Mouse (Mus musculus) heart, adult 2 months (tissue): ENCODE measurements around the gene Rai1. TPM values are rescaled to one million over a fixed set of nuclear protein-coding genes. Genes with fewer than 3 reads are reported as not detected.

Experiments
- DNase-seq, 2 experiments: peaks; one replicate each; pipeline ENCODE4 v3.0.0; 2021
- H3K27ac ChIP-seq: fragments of 200-600 bp; 2 replicates; pipeline ENCODE4 v1.8.1; 2022
- H3K27me3 ChIP-seq: fragments of 200-500 bp; 2 replicates; pipeline ENCODE4 v1.6.1; 2012; ENCODE audit warnings: mild to moderate bottlenecking, low read length, inconsistent platforms, mixed read lengths; ENCODE audit not compliant: control insufficient read depth, insufficient read depth
- H3K36me3 ChIP-seq: fragments of 200-500 bp; 2 replicates; pipeline ENCODE4 v1.6.1; 2012; ENCODE audit warnings: low read length, inconsistent platforms; ENCODE audit not compliant: control insufficient read depth, insufficient read depth
- H3K4me1 ChIP-seq: fragments of 200-500 bp; 2 replicates; pipeline ENCODE4 v1.6.1; 2011; ENCODE audit warnings: low read length; ENCODE audit not compliant: control insufficient read depth, insufficient read depth
- H3K4me3 ChIP-seq: fragments of 200-600 bp; 2 replicates; pipeline ENCODE4 v1.8.1; 2022
- H3K79me2 ChIP-seq: fragments of 200-500 bp; replicated peaks from 2 replicates; pipeline ENCODE4 v1.6.1; 2012; ENCODE audit warnings: mild to moderate bottlenecking, inconsistent platforms, low read length, moderate library complexity, mixed read lengths; ENCODE audit not compliant: control insufficient read depth, insufficient read depth
- H3K9ac ChIP-seq: fragments of 200-500 bp; 2 replicates; pipeline ENCODE4 v1.6.1; 2012; ENCODE audit warnings: low read depth, mild to moderate bottlenecking, control low read depth, inconsistent platforms, low read length, mixed read lengths
- CTCF ChIP-seq: fragments of 200-600 bp; IDR thresholded peaks from 2 replicates; pipeline ENCODE4 v1.8.1; 2022; ENCODE audit warnings: antibody characterized with exemption, mild to moderate bottlenecking, moderate library complexity
- EP300 ChIP-seq: fragments of 200-500 bp; IDR thresholded peaks from 2 replicates; pipeline ENCODE4 v1.6.1; 2011; ENCODE audit warnings: low read depth, low read length, control low read depth; ENCODE audit not compliant: insufficient read depth
- POLR2A ChIP-seq: fragments of 200-500 bp; IDR thresholded peaks from 2 replicates; pipeline ENCODE4 v1.6.1; 2011; ENCODE audit warnings: mild to moderate bottlenecking, low read depth, low read length, control low read depth; ENCODE audit not compliant: insufficient read depth
- WGBS: fragments of 180-500 bp; shearing (Covaris S2); methylation state at CpG from one replicate; pipeline ENCODE4 v1.1.7; 2018; 5-methylcytosine and 5-hydroxymethylcytosine counted together
- intact Hi-C: fragments of 180-260 bp; cut with DNase I; formaldehyde crosslinking; loops from one replicate; pipeline ENCODE4 v1.15.1; 2025
- polyA plus RNA-seq: library from polyadenylated mRNA; depleted of rRNA; stranded (reverse); fragments of >200 nt; gene quantifications from 2 replicates; pipeline ENCODE4 v1.2.3, GENCODE M21; 2012
- total RNA-seq, 2 experiments: library from RNA; stranded (reverse); gene quantifications; 2 replicates each; pipeline ENCODE4 v1.2.3; 2021

Gene Rai1
- total and polyA plus RNA-seq, 3 experiments = 20.0 to 26.5 (median 21.8) TPM

DNA sequence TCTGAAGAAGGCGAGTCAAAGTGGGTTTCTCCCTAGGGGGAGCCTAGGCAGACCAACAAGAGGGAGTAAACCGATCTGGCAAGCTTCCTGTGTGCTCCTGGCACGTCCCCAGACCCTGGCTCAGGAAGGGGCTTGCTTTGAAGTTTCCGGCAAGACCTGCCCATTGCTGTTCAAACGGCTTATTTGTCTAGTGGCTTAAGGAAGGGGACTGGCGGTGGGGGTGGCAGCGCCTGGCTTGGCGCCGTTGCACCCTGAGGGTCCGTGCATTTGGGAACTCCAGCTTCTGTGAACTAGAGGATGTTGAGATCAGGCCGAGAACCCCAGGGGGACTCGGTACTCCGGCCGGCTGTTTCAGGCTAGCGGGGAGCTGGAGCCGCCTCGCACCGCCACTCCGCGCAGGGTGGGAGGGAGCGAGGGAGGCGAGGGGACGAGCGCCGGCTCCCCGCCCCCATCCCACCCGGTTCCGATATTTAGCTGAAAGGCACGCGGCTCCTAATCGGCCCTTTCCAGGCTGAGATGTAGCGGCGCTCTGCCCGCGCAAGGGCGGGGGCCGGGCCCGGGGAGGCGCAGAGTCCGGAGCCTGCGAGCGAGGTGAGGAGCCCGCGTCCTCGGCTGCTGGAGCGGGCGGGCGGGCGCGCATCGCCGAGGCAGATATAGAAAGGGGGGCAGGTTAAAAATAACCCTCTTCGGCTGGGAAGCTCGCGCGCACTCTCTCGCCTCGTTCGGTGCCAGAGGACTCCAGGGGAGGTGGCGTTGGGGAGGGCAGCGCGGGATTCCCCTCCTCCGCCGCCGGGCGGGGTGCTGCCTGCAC, 70.8 kb downstream of the Rai1 start:
- intact Hi-C loops = loop anchor here (1.0 to 2.0 kb wide), 2 partner anchors 59 to 71 kb away; no protein-coding TSS in a partner anchor
- Histone ChIP-seq H3K79me2 (0 out of 2 replicates have a peak, but pooled peaks cover 1% of the 10 kb centered on the region), H3K4me1 (peaks cover 23% of the 10 kb centered on the region), H3K4me3 (peak overlapping the region; percentile 88), H3K27me3 (no peaks in the 10 kb centered on the region), H3K27ac (peak overlapping the region; percentile 81), H3K36me3 (no peaks in the 10 kb centered on the region; the same call in 1 of the 2 replicates), H3K9ac (peak overlapping the region; percentile 94)
- peak; percentile 78 to 85 for DNase-seq
- WGBS = 1% methylated on average over 66 of the region's 66 CpGs
- TF ChIP-seq CTCF (no peak), EP300 (no peak), POLR2A (no peak)

DNA sequence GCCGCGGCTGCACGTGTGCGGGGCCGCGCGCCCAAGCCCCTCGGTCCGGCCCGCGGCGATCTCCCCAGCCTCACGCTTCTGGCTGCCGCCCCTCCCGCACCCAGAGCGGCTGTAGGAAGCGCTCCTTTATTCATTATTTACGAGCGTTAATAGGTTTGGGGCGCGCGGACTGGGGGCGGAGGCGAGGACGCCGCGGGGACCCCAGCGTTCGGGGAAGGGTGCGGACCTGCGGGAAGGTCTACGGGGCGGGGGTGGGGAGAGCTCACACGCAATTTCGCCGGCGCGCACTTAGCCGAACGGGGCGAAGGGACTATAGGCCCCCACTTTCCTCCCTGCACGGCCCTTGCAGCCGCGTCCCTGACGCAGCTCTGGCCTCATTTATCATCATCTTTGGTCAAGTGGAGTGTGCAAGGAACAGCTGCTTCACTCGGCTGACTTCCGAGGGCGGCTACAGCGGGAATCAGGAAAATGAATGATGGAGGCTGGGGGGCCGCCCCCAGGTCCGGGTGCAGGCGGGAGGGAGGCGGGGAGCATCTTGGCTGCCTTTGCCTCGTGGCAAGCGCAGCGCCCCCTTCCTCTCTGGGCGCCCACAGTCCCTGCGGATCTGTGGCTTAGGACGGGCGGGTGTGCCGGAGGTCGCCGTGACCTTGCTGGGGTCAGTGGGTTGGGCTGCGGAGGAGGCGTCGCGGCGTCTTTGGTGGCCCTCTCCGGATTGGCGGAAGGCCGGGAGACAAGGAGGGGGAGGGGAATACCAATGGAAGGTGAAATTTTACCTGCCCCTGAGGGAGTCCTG, 71.6 kb downstream of the Rai1 start:
- Histone ChIP-seq H3K79me2 (no peaks in the 10 kb centered on the region), H3K36me3 (no peaks in the 10 kb centered on the region; the same call in 1 of the 2 replicates), H3K4me1 (peaks cover 21% of the 10 kb centered on the region), H3K27me3 (no peaks in the 10 kb centered on the region), H3K4me3 (peak overlapping the region; percentile 88), H3K9ac (peak overlapping the region; percentile 94), H3K27ac (peak overlapping the region; percentile 81)
- peak; percentile 82 to 87 for DNase-seq
- under 1% methylated on average over 71 of the region's 71 CpGs for WGBS
- intact Hi-C loops = no loop called here
- peak; percentile 58 for TF ChIP-seq CTCF
- no peak for TF ChIP-seq EP300
- peak; percentile 9; the same call in 1 of the 2 replicates for TF ChIP-seq POLR2A

DNA sequence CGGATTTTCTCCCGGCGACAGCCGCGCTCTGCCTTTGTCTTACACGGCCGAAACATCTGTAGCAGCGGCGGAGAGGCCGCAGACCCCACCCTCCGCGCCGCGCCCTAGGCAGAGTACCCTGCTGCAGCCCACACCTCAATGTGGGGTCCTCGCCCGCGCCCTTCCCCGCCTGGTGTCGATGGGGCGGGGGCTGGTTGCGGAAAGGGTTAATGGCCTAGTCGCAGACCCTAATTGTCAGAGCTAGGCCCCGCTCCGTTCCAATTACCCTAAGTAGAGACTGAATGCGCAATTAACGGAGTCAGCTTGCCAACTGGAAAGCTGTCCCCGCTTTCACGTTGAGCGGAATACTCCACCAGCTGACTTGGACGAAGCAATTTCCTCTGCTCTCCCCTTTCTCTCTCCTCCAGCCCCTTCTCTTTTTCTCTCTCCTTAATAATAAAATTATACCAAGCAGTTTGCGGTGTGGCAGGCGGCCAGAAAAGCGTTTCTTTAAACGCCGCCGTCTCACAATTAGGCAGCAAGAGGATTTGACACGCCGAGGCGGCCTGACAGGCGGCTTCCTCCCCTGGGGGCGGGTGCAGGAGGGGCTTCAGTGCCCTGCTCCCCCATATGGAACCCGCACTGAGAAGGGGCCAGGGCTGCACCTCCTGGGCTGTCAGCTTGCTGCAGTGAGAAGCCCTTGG, 72.3 kb downstream of the Rai1 start:
- intact Hi-C loops = no loop called here
- Histone ChIP-seq H3K4me1 (peaks cover 21% of the 10 kb centered on the region), H3K4me3 (peak overlapping the region; percentile 88), H3K27me3 (no peaks in the 10 kb centered on the region), H3K9ac (peak overlapping the region; percentile 94), H3K27ac (peak overlapping the region; percentile 81), H3K79me2 (no peaks in the 10 kb centered on the region), H3K36me3 (no peaks in the 10 kb centered on the region; the same call in 1 of the 2 replicates)
- 8% methylated on average over 42 of the region's 42 CpGs for WGBS
- peak; percentile 54 to 57 for DNase-seq
- TF ChIP-seq CTCF (no peak), EP300 (no peak), POLR2A (no peak)

DNA sequence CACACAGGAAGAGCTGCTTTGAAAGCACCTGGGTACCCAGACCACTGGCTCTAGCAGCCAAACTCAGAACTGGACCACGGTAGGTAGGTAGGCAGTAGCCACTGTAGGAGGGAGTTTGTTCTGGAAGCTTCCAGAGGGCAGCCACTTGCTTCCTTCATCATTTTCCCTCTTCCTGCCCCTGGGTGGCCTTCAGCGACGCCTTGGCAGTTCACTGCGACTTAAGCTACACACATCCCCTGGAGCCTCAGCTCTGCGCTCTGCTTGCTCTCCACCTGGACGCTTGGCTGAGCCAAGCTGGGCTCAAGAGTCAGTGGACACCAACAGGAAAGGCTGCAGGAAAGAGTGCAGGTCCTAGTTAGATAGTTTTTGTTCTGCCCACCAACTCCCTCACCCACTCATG, 73.2 kb downstream of the Rai1 start:
- Histone ChIP-seq H3K36me3 (no peaks in the 10 kb centered on the region), H3K27ac (no peak overlapping the region), H3K27me3 (no peaks in the 10 kb centered on the region), H3K79me2 (no peaks in the 10 kb centered on the region), H3K4me3 (no peak overlapping the region), H3K4me1 (peaks cover 21% of the 10 kb centered on the region), H3K9ac (no peak overlapping the region)
- no peak for DNase-seq
- WGBS = 54% methylated on average over 6 of the region's 6 CpGs
- TF ChIP-seq CTCF (no peak), EP300 (no peak), POLR2A (no peak)
- intact Hi-C loops = no loop called here

DNA sequence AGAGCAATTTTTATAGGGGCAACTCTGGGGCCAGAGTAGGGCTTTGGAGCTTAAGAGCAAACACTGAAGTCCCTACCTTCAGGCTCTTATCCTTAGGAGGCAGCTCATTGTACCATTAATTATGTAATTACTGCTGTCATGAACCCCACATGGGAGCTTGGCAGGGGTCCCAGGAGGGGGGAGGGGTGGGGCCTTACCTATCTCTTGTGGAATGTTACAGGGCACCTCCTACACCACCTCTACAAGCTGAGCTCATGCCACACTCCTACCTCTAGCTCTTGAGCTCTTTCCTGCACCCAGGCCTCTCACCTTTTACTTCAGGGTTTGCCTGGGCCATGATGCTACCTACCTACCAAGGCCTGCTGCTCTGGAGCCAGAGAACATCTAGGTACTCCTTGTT, 73.7 kb downstream of the Rai1 start:
- no peak for DNase-seq
- H3K27me3 ChIP-seq = no peaks in the 10 kb centered on the region
- intact Hi-C loops = no loop called here
- H3K9ac ChIP-seq = no peak overlapping the region
- H3K27ac ChIP-seq = no peak overlapping the region
- no peaks in the 10 kb centered on the region for H3K36me3 ChIP-seq
- no peak overlapping the region for H3K4me3 ChIP-seq
- H3K4me1 ChIP-seq = peaks cover 21% of the 10 kb centered on the region
- TF ChIP-seq CTCF = no peak
- TF ChIP-seq EP300 = no peak
- no peak for TF ChIP-seq POLR2A
- H3K79me2 ChIP-seq = no peaks in the 10 kb centered on the region
